Mouse (Mus musculus) ovary, postnatal 10 days (tissue): Measurements from ENCODE around the gene Rnf2.

Experiments
- DNase-seq: peaks from one replicate; pipeline ENCODE4 v3.0.0; 2022; ENCODE audit warnings: low spot score

Gene Rnf2

DNA sequence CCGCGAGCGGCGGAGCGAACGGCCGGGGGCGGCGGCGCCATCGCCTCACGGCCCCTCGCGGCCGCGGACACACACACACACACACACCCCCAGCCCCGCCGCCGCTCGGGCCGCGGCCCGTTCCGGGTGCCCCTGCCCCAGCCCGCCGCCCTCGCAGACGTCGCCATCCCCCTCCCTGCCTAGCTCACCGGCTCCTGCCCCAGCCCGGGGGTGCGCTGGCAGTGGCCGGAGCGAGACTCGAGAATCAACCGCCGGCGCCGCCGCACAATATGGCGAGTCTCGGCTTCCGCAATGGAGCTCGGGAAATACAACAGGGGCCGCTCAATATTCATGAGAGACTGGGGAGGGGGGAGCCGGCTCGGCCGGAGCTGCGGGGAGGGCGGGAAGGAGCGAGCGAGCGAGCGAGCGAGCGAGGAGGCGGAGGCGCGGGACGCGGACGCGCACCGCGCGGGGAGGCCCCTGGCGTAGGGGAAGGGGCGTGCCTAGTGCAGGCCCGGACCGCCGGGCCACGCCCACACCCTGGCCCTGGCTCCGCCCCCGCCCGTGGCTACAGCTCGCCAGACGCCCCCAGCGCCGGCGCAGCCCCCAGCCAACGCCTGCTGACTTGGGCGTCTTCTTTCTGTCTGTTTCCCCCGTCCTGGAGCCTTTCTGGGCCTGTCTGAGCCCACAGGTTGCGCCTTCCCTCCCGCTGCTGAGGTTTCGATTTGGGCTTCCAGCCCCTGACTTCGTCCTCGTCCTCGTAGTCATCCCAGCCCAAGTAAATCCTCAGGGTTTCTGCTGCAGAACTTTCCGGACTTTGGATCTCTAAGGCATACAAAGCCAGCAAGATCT is at the start of gene Rnf2:
Gene Rnf2, minus strand, starts transcription at position 425 of the 831 bp plus-strand sequence.
- DNase-seq = peak; percentile 90

DNA sequence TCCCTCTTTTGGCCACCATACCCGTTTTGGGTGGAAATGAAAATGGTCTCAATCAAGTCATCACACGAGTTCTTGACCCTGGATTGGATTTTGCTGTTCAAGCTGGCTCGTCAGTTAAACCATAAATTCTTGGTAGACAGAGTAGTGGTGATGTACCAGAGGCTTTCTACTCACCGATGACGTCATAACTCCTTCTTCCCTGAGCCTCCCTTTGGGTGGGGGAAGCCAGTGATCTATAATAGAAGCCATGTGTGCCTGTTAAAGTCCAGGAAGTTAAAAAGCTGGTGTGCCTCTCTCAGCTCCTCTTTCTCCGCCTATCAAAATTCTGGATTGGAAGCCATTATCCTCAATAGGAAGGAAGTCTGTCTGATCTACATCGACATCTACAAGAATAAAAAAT is 49.0 kb upstream of the Rnf2 start:
- DNase-seq = no peak

DNA sequence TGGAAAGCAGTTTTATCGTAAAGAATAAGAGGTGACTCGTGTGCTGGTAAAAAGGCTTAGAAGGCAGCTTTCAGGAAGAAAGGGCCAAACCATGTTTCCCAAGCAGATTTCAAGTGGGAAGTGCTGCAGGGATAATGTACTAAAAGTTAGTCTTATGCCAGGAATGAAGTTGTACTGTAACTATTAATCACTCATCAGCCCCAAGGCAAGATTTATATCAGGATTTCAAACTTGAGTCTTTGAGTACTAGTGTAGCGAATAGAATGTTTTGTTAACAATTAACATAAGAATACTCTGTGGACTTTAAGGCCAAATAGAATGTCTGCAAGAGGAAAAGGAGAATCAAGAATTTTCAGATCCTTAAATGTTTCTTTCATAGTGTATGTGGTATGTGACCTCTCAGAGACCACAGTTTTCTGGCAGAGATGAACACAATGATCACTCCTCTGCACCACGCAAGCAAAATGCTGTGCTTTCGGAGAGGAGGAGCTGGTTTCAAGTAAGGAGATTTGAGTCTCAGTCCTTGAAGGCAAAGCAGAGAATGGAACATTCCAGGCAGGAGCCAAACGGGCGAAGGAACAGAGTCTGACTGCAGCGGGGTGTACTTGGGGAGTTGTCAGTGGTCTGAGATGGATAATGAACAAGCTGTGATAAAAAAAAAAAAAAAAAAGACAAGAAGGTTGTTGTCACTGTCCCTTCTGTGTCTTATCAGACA is 48.3 kb upstream of the Rnf2 start:
- DNase-seq = no peak

DNA sequence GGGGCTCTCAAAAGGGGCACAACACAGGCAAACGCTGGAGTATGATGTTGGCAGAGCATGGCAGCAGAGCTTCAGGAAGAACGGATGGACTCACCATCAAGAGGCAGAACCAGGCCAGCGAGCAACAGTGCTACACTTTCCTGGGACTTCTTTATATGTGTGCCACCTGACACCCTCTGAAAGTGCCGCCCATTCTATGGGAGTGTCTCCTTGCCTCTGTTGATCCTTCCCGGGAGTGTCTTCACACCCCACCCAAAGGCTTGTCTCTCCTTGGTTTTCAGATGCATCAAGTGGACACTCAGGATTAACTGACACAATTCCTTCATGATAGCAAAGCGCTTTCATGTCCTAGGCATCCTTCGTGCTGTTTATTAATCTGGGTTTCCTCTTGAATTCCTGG is 44.8 kb upstream of the Rnf2 start:
- DNase-seq = no peak

DNA sequence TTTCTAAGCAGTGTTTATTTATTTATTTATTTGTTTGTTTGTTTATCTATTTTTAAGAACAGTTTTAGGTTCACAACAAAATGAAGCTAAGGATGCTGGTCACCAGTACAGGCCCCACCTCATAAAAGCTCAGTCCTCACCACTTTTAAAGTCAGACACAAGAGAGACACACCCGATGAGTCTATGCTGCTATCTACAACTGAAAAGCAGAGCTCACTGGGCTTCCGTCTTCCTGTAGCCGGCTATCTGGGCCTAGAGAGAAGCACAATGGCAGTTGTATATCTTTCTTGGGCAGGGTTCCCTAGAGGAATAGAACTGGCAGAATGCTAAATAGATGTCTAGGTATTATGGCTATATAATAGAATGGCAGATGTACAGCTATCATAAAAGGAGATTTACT is 43.8 kb upstream of the Rnf2 start:
- no peak for DNase-seq

DNA sequence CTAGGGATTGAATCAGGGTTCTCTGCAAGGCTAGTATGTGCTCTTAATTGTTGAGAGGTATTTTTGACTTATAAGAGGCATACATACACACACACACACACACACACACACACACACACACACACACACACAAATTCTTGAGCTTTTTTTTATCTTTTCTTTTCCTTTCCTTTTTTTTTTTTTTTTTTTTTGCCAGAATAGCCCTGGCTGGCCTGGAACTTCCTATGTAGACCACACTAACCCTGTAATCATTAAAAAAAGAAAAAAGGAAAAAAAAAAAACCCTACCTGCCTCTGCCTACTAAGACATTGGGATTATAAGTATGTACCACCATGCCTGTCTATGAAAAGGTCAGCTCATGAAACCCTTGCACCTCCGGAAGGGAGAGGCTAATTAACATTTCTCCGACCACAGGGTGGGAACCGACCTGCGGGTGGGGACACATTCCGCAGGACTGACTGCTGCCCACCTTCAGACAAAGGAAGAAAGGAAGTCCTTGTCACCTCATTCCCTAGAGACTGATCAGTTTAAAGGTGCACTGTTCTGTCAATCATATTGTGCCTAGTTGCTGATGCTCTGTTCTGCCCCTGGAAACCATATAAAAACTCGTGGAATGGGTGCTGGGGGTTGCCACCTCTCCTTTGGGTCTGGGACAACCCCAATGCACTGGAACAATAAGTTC is 43.2 kb upstream of the Rnf2 start:
- no peak for DNase-seq

DNA sequence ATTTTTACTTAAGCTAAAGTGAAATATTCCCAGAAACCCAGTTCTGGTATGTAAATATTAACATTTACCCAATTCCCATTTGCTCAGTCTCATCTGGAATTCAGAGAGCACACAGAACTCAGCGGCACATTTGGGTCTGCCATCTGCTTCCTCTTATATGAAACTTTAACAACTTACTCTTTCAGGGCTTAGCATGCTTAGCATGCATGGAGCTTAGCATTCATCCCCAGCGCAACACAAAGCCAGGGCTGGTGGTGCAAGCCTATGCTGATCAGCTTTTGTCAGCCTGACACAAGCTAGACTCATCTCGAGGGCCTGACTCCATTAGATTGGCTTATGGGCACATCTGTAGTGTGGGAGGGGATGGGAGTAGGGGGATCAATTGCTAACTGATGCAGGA is 25.9 kb upstream of the Rnf2 start:
- DNase-seq = no peak

DNA sequence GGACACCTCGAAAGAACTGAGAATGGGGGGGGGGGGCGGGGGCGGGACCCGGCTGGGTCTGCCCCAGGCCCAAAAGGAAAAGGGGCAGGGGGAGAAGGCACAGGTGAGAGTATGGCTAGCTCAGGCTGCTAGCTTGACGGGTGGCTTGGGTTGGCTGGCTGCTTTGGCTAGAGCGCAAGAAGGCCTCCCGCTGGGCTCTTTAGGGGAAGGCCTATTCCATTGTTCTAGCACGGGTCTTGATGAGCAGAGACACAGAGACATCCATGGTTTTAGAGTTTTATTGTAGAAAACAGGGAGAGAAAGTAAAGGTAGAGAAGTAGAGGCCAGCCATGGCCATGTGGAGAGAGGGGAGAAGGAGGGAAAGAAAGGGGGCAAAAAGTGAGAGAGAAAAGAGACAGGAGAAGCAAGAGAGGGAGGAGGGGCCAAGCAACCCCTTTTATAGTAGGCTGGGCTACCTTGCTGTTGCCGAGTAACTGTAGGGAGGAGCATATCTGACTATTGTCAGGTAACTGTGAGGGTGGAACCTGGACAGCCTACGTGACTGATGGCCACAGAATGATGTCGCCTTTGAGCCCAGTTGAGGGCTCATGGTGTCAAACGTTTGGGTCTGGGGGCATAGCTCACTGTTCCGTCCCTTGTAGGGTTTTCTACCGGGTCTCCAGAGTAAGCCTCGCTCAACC is 17.0 kb upstream of the Rnf2 start:
- DNase-seq = no peak

DNA sequence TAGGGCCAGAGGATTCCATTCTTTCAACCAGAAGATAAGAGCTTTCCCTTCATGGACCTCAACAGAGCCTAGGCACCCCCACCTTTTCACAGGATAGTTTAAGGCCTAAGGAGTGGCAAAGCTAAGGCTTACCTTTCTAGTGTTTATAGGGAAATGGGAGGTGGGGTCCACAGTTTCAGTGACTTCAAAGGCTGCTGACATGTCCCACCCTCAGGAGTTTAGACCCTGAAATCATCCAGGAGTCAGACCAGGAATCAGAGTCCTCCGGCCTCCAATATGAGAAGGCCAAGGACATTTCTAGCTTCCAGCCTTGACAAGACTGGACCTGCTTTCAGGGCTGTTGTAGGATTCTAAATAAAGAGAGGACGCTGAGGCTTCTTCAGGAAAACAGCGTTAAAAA is 16.1 kb upstream of the Rnf2 start:
- DNase-seq = no peak

DNA sequence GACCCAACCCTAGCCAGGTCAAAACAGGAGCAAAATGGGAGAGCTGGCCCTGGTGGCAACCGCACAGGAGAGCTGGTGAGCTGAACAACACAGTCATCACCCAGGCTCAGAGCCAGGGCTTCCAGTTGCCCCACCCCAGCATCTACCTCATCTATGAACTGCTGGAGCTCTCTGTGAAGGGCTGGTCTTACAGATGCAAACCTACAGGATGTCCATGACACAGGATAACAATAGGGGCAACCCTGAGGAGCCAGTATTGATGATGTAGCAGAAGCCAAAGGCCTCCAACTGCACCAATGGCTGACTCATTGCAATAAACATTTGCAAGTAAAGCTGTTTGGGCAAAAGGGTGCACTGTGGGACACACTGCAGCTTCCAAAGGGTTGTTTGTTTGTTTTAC is 15.0 kb upstream of the Rnf2 start:
- DNase-seq = no peak

DNA sequence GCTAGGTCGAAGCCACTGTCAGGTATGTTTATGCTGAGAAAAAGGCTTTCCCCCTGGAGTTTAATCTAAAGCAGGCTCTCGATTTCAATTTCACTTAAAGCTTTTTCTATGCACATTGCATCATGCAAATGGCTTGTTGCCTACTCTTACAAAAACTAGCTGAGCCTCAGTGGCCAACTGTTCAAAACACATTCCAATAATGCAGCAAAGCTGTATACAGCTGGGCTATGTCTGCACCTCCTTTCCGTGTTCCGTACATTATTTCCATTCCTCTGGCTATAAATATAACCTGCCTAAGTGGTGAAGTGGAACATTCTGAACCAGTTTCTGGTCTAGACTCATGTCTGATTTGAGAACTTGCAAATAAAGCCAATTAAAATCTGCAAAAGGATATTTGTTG is 13.4 kb upstream of the Rnf2 start:
- DNase-seq = no peak

DNA sequence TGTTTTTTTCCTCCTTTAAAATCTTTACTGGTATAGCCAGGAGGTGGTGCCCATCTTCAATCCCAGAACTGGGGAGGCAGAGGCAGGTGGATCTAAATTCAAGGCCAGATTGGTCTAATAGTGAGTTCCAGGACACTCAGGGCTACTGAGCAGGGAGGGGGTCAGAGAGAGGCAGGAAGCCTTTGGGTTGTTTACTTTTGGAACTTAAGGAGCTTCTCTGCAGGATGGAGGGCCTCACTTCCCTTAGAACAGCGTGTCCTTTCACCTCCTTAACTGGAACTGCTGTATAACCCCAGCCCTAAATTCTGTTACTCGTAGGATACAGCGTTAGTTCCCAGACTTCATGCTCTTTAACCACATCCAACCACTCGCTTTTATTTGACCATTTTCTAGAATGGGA is 10.1 kb upstream of the Rnf2 start:
- no peak for DNase-seq

DNA sequence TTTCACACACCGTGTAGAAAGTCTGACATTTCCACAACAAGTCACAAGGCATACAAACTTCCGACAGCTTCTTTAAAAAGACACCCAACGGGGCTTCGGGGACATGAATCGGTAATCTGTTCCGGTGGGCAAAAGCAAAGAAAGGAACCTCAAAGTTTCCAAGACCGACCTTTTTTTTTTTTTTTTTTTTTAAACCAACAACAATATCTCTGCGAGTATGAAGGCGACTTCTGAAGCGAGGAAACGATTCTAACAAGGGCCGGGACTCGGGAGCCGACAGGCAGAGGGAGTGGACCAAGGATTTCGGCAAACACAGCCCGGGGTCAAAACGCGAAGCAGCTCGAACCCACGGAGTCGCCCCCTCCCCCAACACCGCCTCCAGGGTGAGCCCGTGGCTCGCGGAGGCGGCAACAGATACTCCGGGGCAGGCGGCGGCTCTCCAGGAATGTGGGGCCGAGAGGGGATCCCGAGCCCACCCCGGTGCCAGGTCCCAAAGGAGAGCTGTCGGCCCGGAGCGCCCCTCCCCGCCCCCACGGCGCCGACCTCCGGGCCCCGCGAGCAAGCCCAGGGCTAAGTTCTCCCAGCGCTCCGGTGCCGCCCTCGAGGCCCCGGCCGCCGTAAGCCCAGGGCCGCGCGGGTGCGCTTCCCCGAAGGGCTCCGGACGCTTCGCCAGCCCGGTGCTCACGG is 797 bp downstream of the Rnf2 start:
- DNase-seq = peak; percentile 45

DNA sequence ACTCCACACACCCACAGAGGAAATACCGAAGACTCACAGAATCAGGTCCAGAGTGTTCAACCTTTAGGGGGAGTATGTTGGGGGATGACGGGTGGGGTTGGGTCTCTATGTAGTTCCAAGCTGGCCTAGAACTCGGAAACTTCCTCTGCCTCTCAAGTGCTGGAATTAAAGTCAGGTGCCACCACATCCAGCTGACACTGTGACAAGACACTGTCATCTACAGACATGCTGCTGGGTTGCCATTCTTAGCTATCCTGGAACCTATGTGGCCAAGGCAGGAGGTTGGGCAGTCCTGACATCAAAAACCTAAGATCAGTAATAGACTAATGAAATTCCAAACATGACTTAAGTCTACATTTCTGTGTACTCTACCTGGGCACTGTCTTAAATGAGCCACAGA is 2.4 kb downstream of the Rnf2 start:
- DNase-seq = no peak

DNA sequence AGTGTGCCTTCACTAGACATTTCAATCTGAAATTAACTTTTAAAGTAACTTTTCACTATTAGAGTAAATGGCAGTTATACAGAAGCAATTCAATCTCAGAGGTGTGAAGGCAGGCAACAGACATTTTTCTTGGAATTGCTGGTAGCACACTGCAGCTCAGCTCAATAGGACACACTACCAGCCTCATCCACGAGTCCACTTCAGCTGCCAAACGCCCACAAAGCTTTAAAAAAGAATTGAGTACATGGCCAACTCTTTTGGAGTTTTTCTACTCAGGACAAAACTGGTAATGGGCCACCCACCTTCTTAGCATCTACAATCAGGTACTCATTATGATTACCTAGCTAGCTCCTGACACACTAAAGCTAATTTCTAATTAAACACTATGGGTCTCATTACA is 2.8 kb downstream of the Rnf2 start:
- no peak for DNase-seq

DNA sequence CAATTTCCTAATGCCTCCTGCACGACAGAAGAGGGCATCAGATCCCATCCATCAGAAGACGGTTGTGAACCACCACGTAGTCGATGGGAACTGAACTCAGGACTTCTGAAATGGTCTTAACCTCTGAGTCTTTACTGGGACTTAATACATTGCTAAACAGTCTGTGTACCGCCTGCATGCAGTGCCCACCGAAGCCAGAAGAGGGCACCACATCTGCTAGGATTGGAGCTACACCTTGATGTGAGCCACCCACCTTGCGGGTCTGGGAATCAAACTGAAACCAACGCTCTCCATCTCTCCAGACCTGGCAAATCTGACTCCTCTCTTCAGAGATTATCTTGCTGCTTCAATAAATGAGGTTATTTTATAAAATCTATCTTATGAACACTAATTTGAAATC is 3.7 kb downstream of the Rnf2 start:
- DNase-seq = no peak

DNA sequence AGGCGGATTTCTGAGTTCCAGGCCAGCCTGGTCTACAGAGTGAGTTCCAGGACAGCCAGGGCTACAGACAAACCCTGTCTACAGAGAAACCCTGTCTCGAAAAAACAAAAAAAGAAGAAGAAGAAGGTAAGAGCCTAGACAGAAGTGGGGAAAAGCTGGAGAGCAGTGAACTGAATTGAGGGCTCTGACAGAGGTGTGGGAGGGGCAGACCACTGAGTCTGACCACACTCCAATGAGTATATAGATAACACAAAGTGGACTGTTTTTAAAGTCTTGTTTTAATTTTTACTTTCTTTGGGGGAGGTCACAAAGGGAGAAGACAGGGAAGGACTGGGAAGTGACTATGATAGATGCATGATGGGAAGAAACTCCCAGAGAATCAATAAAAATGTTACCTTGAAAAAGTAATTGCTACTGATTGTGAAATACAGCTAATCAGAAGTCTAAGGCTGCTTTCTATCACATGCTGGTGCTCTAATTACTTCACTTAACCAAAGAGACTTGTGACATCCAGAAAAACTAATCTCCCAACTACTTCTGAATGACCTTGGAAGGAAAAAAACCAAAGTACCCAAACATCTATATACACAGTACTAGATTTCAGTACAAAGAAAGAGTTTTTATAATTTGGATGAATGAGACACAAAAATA is 5.0 kb downstream of the Rnf2 start:
- DNase-seq = no peak

DNA sequence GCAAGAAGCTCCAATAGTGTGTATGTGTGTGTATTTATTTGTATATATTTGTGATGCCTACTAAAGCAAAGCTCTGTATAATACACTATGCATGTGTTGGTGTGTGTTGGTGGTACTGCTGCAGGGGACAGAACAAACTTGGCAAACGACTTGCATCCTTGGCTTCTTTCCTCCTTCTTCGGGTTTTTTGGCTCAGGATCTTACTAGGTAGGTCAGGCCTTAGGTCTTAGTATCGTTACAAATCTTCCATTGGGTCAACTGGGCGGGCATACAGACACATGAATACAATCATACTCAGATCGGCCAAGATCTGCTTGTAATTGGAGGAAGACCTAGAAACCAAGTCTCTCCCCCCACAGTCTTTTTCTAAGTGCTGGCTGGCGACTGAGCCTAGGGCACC is 6.0 kb downstream of the Rnf2 start:
- no peak for DNase-seq

DNA sequence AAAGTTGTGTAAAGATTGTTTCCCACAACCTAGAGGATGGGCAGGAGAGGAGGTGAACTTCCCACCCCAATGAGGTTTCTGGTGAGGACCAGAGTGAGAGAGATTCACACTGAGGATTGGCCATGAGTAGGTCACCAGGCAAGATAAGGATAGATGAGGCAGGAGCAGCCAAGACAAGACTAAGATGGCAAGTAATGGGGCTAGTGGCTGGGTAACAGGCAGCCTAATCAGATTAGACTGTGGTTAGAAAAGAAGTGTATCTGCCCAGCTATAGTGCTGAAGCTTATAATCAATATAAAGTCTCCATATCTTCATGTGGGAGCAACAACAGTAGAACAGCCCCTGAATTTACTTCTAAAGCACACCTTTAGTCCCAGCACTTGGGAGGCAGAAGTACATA is 6.9 kb downstream of the Rnf2 start:
- DNase-seq = no peak

DNA sequence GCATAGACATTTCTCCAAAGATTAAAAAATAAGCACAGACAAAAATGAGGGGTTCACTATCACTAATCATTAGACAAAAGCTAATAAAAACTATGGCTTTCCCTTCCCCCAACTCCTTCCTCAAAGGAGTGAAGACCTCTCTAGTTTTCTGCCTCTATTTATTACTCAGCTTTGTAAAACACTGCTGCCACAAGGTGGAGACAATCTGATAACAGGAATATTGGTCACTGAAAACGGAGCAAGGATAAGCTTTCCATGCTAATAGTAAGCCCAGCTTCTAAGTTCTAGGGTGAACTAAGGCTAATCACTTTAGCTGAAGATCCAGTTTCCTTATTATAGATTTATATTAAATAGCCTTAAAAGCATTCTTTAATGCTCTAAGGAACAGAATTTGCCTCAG is 8.3 kb downstream of the Rnf2 start:
- no peak for DNase-seq

DNA sequence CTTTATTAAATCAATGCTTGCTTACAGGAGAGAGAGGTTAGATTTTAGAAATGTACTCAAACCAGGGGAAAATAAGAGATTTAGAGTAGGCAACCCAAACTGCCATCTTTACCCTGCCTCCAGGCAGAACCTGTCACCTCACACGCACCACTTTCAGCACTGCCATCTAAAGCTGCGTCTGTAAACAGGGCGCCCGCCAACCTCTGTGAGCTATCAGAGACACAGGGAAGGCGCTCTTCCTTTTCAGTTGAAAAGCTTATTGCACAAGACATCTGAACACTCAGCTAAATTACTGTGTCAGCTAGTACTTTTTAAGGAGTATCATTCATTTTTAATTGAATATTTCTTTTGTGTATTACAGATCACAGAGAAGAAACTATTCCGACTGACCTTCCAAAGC is 10.9 kb downstream of the Rnf2 start:
- DNase-seq = no peak

DNA sequence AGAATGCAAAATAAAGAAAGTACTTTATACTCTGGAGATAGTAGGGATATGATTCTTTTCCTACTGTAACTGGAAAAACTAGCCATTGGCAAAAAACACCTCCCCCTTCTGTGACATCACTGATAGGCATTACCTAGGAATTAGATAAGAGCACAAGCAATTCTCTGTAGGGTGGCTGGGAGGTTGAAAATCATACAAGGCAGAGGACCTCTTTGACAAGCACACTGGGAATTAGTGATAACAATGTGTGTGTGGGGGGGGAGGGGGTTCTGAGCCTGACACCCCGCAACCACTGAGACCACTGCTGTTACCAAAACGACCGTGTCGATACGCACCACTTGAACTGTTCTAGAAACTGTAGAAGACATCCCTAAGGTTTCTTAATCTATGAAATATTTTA is 16.0 kb downstream of the Rnf2 start:
- DNase-seq = no peak
